16 mouse cellular contexts compared by ENCODE assay signal in the genomic region with DNA sequence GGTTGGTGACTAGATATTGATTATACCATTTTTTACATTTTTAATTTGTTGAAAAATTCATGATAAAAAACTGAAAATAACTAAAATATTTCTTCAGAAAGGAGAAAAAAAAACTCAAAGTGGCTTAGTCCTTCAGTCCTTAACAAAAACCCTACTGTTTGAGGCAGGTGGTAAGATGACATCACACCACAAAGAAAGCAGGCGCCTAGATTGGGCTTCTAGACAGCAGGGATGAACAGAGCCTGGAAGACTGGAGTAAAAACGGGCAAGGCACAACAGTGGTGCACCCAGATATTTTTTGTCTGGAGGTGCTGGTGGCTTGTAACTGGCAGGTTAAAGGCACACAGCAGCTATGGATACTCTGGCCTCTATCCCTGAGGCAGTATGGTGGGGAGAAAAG.
DNase-seq lines count a peak whose midpoint lies in the region; ATAC-seq and TF ChIP-seq lines count a peak whose summit lies in the region.
"Had no signal": no experiment of that assay in that cellular context is flagged by ENCODE, and none has a peak within 500 bp of the region (broad histone marks: within the 10 kb centered on the region; RNA-seq: fewer than 3 reads in every experiment).

No protein-coding gene starts in this region.

- no peaks in the 10 kb centered on the region for H3K27me3 ChIP-seq in heart, embryonic 11.5 days (ENCODE audit: control insufficient read depth, insufficient read depth, low read length)
- H3K27me3 ChIP-seq in thymus, adult 2 months (ENCODE audit: control insufficient read depth, insufficient read depth, low read length): no peaks in the 10 kb centered on the region
- H3K27me3 ChIP-seq: embryonic facial prominence, embryonic 13.5 days; forebrain, embryonic 12.5 days had no signal

- H3K9ac ChIP-seq in heart, embryonic 11.5 days (ENCODE audit: low read depth, low read length): no peak overlapping the region
- H3K9ac ChIP-seq: embryonic facial prominence, embryonic 13.5 days; forebrain, embryonic 12.5 days had no signal

- 73% methylated on average over 2 of the region's 2 CpGs for WGBS in heart, embryonic 11.5 days (ENCODE audit: insufficient replicate concordance)
- 89% methylated on average over 2 of the region's 2 CpGs for WGBS in thymus, adult 2 months

- no peak for ATAC-seq in heart, embryonic 11.5 days (replicated peaks; ENCODE audit: insufficient number of reproducible peaks, low FRiP score, low TSS enrichment)

- H3K4me2 ChIP-seq in heart, embryonic 11.5 days: no peak overlapping the region
- H3K4me2 ChIP-seq: embryonic facial prominence, embryonic 13.5 days; forebrain, embryonic 12.5 days had no signal

- H3K4me3 ChIP-seq in heart, embryonic 11.5 days (ENCODE audit: low read depth, low read length): no peak overlapping the region
- no peak overlapping the region for H3K4me3 ChIP-seq in left cerebral cortex, adult 2 months
- H3K4me3 ChIP-seq in thymus, adult 2 months (ENCODE audit: control insufficient read depth, insufficient read depth, low read length): no peak overlapping the region
- H3K4me3 ChIP-seq: embryonic facial prominence, embryonic 13.5 days; forebrain, embryonic 12.5 days; gastrocnemius, adult 2 months had no signal

- H3K27ac ChIP-seq in heart, embryonic 11.5 days (ENCODE audit: low read depth, low read length): no peak overlapping the region
- H3K27ac ChIP-seq in left cerebral cortex, adult 2 months: peak overlapping the region; percentile 48
- H3K27ac ChIP-seq in thymus, adult 2 months (ENCODE audit: control insufficient read depth, insufficient read depth, low read length): no peak overlapping the region
- H3K27ac ChIP-seq: embryonic facial prominence, embryonic 13.5 days; forebrain, embryonic 12.5 days; gastrocnemius, adult 2 months had no signal

- intact Hi-C loops in left cerebral cortex, adult 2 months (cut with DNase I): no loop called here
- intact Hi-C loops in left cerebral cortex, postnatal 36 days (cut with DNase I): no loop called here

- H3K36me3 ChIP-seq in heart, embryonic 11.5 days (ENCODE audit: control insufficient read depth, insufficient read depth, low read length): no peaks in the 10 kb centered on the region
- H3K36me3 ChIP-seq in thymus, adult 2 months (ENCODE audit: control insufficient read depth, insufficient read depth, low read length): no peaks in the 10 kb centered on the region
- H3K36me3 ChIP-seq: embryonic facial prominence, embryonic 13.5 days; forebrain, embryonic 12.5 days had no signal

- TF ChIP-seq POLR2A in thymus, adult 2 months (IDR thresholded peaks at IDR 0.05; ENCODE audit: control insufficient read depth, extremely low read depth, insufficient read depth, low read length, poor library complexity): no peak

- no peaks in the 10 kb centered on the region for H3K4me1 ChIP-seq in heart, embryonic 11.5 days (ENCODE audit: control insufficient read depth, insufficient read depth, low read length)
- no peaks in the 10 kb centered on the region for H3K4me1 ChIP-seq in thymus, adult 2 months (replicated peaks; ENCODE audit: control insufficient read depth, insufficient read depth, low read length)

- no peaks in the 10 kb centered on the region for H3K9me3 ChIP-seq in heart, embryonic 11.5 days (replicated peaks; ENCODE audit: control insufficient read depth, low read length)
- H3K9me3 ChIP-seq: embryonic facial prominence, embryonic 13.5 days; forebrain, embryonic 12.5 days had no signal

- DNase-seq in heart, adult 11 months: peak; percentile 34
- DNase-seq in left cerebral cortex, adult 2 months (ENCODE audit: extremely low spot score in 1 of 2, low spot score in 2 of 2): no peak
- no peak for DNase-seq in left cerebral cortex, postnatal 36 days (ENCODE audit: low spot score in 2 of 2)
- DNase-seq in Muller cell, postnatal 12 days (ENCODE audit: inconsistent ontology term): peak; percentile 58
- DNase-seq in brain, adult 2 months (ENCODE audit: low read depth, low spot score): peak; percentile 71
- no peak for DNase-seq in thymus, adult 2 months
- DNase-seq: adrenal gland, adult 8-10 months; adrenal gland, postnatal 36 days; cerebellum, adult 11-12 months; gastrocnemius, adult 2 months; gastrocnemius, postnatal 25 days; heart, postnatal 14 days; kidney, adult 11 months had no signal

- no peak for TF ChIP-seq CTCF in left cerebral cortex, adult 2 months (IDR thresholded peaks at IDR 0.05)
- no peak for TF ChIP-seq CTCF in thymus, adult 2 months (IDR thresholded peaks at IDR 0.05; ENCODE audit: borderline replicate concordance, control insufficient read depth, extremely low read depth, insufficient read depth, low read length, poor library complexity)

Comparison
In these comparisons a context has a peak if more than half of its experiments do, and no peak if none do; other contexts are left out.
1. DNase-seq: peak in heart, adult 11 months (single experiment), Muller cell, postnatal 12 days (single experiment) and brain, adult 2 months (single experiment); none in left cerebral cortex, adult 2 months (0 of 2), left cerebral cortex, postnatal 36 days (0 of 2) and thymus, adult 2 months (single experiment).